Mouse (Mus musculus) heart, postnatal 0 days (tissue): ENCODE measurements around the gene Mrpl38. TPM values are rescaled to one million over a fixed set of nuclear protein-coding genes. Genes with fewer than 3 reads are reported as not detected.
"Not testable (repeated sequence)": the region's sequence is repeated elsewhere in the genome, so short reads cannot be mapped to it uniquely, and the experiment has no call there.

Source experiments
- ATAC-seq: fragments of 200-750 bp; cut with Nextera tagmentation; 2 replicates; pipeline ENCODE4 v1.8.0; 2017; ENCODE audit warnings: low read depth, moderate number of reproducible peaks, moderate library complexity; ENCODE audit not compliant: insufficient read depth
- DNase-seq: peaks from one replicate; pipeline ENCODE4 v3.0.0-alpha.2; 2016; ENCODE audit warnings: low spot score
- H3K27ac ChIP-seq: fragments of 300-500 bp; sonication (generic); 2 replicates; pipeline ENCODE4 v1.5.1; 2014; ENCODE audit warnings: low read depth, mild to moderate bottlenecking
- H3K27me3 ChIP-seq: fragments of 300-500 bp; sonication (generic); 2 replicates; pipeline ENCODE4 v1.6.1; 2014; ENCODE audit warnings: low read length, mixed read lengths; ENCODE audit not compliant: control insufficient read depth, insufficient read depth
- H3K36me3 ChIP-seq: fragments of 300-500 bp; sonication (generic); replicated peaks from 2 replicates; pipeline ENCODE4 v1.6.1; 2014; ENCODE audit warnings: low read length, mixed read lengths; ENCODE audit not compliant: control insufficient read depth, insufficient read depth
- H3K4me1 ChIP-seq: fragments of 300-500 bp; sonication (generic); 2 replicates; pipeline ENCODE4 v1.6.1; 2014; ENCODE audit warnings: antibody characterized with exemption; ENCODE audit not compliant: control insufficient read depth, insufficient read depth
- H3K4me2 ChIP-seq: fragments of 300-500 bp; sonication (generic); 2 replicates; pipeline ENCODE4 v1.6.1; 2014; ENCODE audit warnings: low read depth, mild to moderate bottlenecking, low read length, moderate library complexity
- H3K4me3 ChIP-seq: fragments of 300-500 bp; sonication (generic); 2 replicates; pipeline ENCODE4 v1.5.1; 2014; ENCODE audit warnings: low read depth, low read length
- H3K9ac ChIP-seq: fragments of 300-500 bp; sonication (generic); replicated peaks from 2 replicates; pipeline ENCODE4 v1.6.1; 2014; ENCODE audit warnings: low read depth, low read length, mixed read lengths
- H3K9me3 ChIP-seq: fragments of 300-500 bp; sonication (generic); replicated peaks from 2 replicates; pipeline ENCODE4 v1.6.1; 2016; ENCODE audit warnings: low read length; ENCODE audit not compliant: control insufficient read depth
- CTCF ChIP-seq: IDR thresholded peaks from 2 replicates; pipeline ENCODE4 v1.5.1; 2016; ENCODE audit warnings: antibody characterized with exemption, control low read depth, low read depth
- EP300 ChIP-seq: IDR thresholded peaks from 2 replicates; pipeline ENCODE4 v1.6.1; 2016; ENCODE audit warnings: antibody characterized with exemption, low read depth
- WGBS: fragments of 180-500 bp; shearing (Covaris S2); extraction: QIAGEN DNeasy Blood & Tissue Kit; methylation state at CpG from one replicate; pipeline ENCODE4 v1.1.7; 2014; 5-methylcytosine and 5-hydroxymethylcytosine counted together
- polyA plus RNA-seq: library from polyadenylated mRNA; unstranded; fragments of >200 nt; fragmentation: Nextera tagmentation; extraction: Ambion mirVana; gene quantifications from 2 replicates; pipeline ENCODE4 v1.2.1, GENCODE M21; 2015
- total RNA-seq: library from RNA; depleted of rRNA; stranded (reverse); fragments of >200 nt; gene quantifications from 2 replicates; pipeline ENCODE4 v1.2.3, GENCODE M21; 2014; ENCODE audit warnings: low replicate concordance

Gene Mrpl38
- total and polyA plus RNA-seq, 2 experiments from 2014 or later, result 79.1 to 114 TPM

GRCm38 (mm10) chr11:116127156-116127980 is 11.3 kb downstream of the Mrpl38 start, which contains the start of gene Trim47:
Trim47 (minus strand) TSS chr11:116127210.
- WGBS, result 37% methylated on average over 23 of the region's 23 CpGs
- Histone ChIP-seq H3K27me3 (no peaks in the 10 kb centered on the region), H3K36me3 (peaks cover 18% of the 10 kb centered on the region), H3K27ac (no peak within 1 kb of the TSS), H3K9me3 (no peaks in the 10 kb centered on the region), H3K4me1 (peaks cover 23% of the 10 kb centered on the region; the same call in 1 of the 2 replicates), H3K4me3 (no peak within 1 kb of the TSS), H3K9ac (no peak within 1 kb of the TSS), H3K4me2 (peak within 1 kb of the TSS; percentile 5; the same call in 1 of the 2 replicates)
- TF ChIP-seq CTCF (no peak), EP300 (no peak)
- peak; percentile 42; the same call in 1 of the 2 replicates for ATAC-seq
- peak; percentile 64 for DNase-seq

- DNase-seq (no peak), ATAC-seq (no peak)
- Histone ChIP-seq H3K4me1 (peaks cover 23% of the 10 kb centered on the region; the same call in 1 of the 2 replicates), H3K4me3 (no peak overlapping the region), H3K27ac (no peak overlapping the region), H3K9me3 (no peaks in the 10 kb centered on the region), H3K36me3 (peaks cover 22% of the 10 kb centered on the region), H3K27me3 (no peaks in the 10 kb centered on the region), H3K4me2 (no peak overlapping the region), H3K9ac (no peak overlapping the region)
- 94% methylated on average over 15 of the region's 15 CpGs for WGBS
- TF ChIP-seq CTCF, result no peak
- TF ChIP-seq EP300, result no peak
These were observed 12.4 kb downstream of the Mrpl38 start for GRCm38 (mm10) chr11:116126261-116126660.

GRCm38 (mm10) chr11:116121731-116122245 is 16.9 kb downstream of the Mrpl38 start:
- 92% methylated on average over 8 of the region's 8 CpGs for WGBS
- not testable (repeated sequence) for H3K9ac ChIP-seq, H3K9me3 ChIP-seq, H3K27me3 ChIP-seq, DNase-seq, ATAC-seq, H3K27ac ChIP-seq, H3K4me3 ChIP-seq, H3K4me1 ChIP-seq, H3K4me2 ChIP-seq
- peaks cover 22% of the 10 kb centered on the region for H3K36me3 ChIP-seq

GRCm38 (mm10) chr11:116117819-116118218 is 20.8 kb downstream of the Mrpl38 start:
- DNase-seq, result no peak
- Histone ChIP-seq H3K9me3 (no peaks in the 10 kb centered on the region), H3K4me2 (no peak overlapping the region), H3K4me1 (no peaks in the 10 kb centered on the region), H3K9ac (no peak overlapping the region), H3K27ac (no peak overlapping the region), H3K36me3 (peaks cover 4% of the 10 kb centered on the region; the same call in 1 of the 2 replicates), H3K27me3 (no peaks in the 10 kb centered on the region), H3K4me3 (no peak overlapping the region)
- TF ChIP-seq CTCF (peak; percentile 14; the same call in 1 of the 2 replicates), EP300 (no peak)
- no peak for ATAC-seq

- Histone ChIP-seq H3K4me2 (no peak overlapping the region), H3K9ac (no peak overlapping the region), H3K27ac (peak overlapping the region; percentile 23; the same call in 1 of the 2 replicates), H3K4me3 (no peak overlapping the region), H3K4me1 (no peaks in the 10 kb centered on the region), H3K36me3 (0 out of 2 replicates have a peak, but pooled peaks cover 3% of the 10 kb centered on the region), H3K27me3 (no peaks in the 10 kb centered on the region), H3K9me3 (no peaks in the 10 kb centered on the region)
- ATAC-seq (peak; percentile 64), DNase-seq (no peak)
- 66% methylated on average over 12 of the region's 12 CpGs for WGBS
- TF ChIP-seq EP300 (no peak), CTCF (no peak)
These were observed 21.4 kb downstream of the Mrpl38 start for GRCm38 (mm10) chr11:116117241-116117640.
